Mouse (Mus musculus): ENCODE measurements around the gene Panx2. TPM values are rescaled to one million over a fixed set of nuclear protein-coding genes. Genes with fewer than 3 reads are reported as not detected.

Panx2 gene
- 0.41 and 0.54 TPM in 2 replicates for polyA plus RNA-seq (2016; fragmentation: Nextera tagmentation; extraction: Ambion mirVana)

- peak within 1 kb of the TSS; percentile 75 for H3K4me3 ChIP-seq (replicated peaks)
- peaks cover 5% of the 10 kb centered on the region for H3K4me1 ChIP-seq (replicated peaks)
- peak within 1 kb of the TSS; percentile 81 for H3K9ac ChIP-seq (replicated peaks)
- peak within 1 kb of the TSS; percentile 95 for H3K4me2 ChIP-seq
- WGBS: 1% methylated on average over 50 of the region's 57 CpGs
- H3K36me3 ChIP-seq: no peaks in the 10 kb centered on the region
- ATAC-seq (ENCODE audit: insufficient number of reproducible peaks, insufficient read depth, low FRiP score, low TSS enrichment, low read depth): no peak; the same call in 1 of the 2 replicates
- peaks cover 91% of the 10 kb centered on the region for H3K27me3 ChIP-seq
- no peak within 1 kb of the TSS for H3K27ac ChIP-seq
- H3K9me3 ChIP-seq: no peaks in the 10 kb centered on the region
These were observed at the start of gene Panx2 for GRCm38 (mm10) chr15:89059161-89059931. Gene Panx2, plus strand, starts transcription at chr15:89059734.

- H3K27ac ChIP-seq: no peak overlapping the region
- H3K4me1 ChIP-seq (replicated peaks): no peaks in the 10 kb centered on the region
- no peak overlapping the region for H3K4me3 ChIP-seq (replicated peaks)
- H3K9me3 ChIP-seq: no peaks in the 10 kb centered on the region
- H3K36me3 ChIP-seq: no peaks in the 10 kb centered on the region
- no peak overlapping the region for H3K9ac ChIP-seq (replicated peaks)
- no peak for ATAC-seq (ENCODE audit: insufficient number of reproducible peaks, insufficient read depth, low FRiP score, low TSS enrichment, low read depth)
- no peaks in the 10 kb centered on the region for H3K27me3 ChIP-seq
- H3K4me2 ChIP-seq: no peak overlapping the region
- 88% methylated on average over 3 of the region's 3 CpGs for WGBS
These were observed 42.8 kb upstream of the Panx2 start for GRCm38 (mm10) chr15:89016722-89017121.

GRCm38 (mm10) chr15:89020085-89020484, 39.4 kb upstream of the Panx2 start:
- Histone ChIP-seq H3K27me3 (no peaks in the 10 kb centered on the region), H3K9me3 (no peaks in the 10 kb centered on the region), H3K4me1 (replicated peaks) (no peaks in the 10 kb centered on the region), H3K9ac (replicated peaks) (no peak overlapping the region), H3K27ac (no peak overlapping the region), H3K4me2 (no peak overlapping the region), H3K36me3 (no peaks in the 10 kb centered on the region), H3K4me3 (replicated peaks) (no peak overlapping the region)
- 70% methylated on average over 7 of the region's 7 CpGs for WGBS
- ATAC-seq (ENCODE audit: insufficient number of reproducible peaks, insufficient read depth, low FRiP score, low TSS enrichment, low read depth): no peak

- WGBS: 86% methylated on average over 7 of the region's 7 CpGs
- Histone ChIP-seq H3K9ac (replicated peaks) (no peak overlapping the region), H3K4me2 (no peak overlapping the region), H3K36me3 (no peaks in the 10 kb centered on the region), H3K4me1 (replicated peaks) (no peaks in the 10 kb centered on the region), H3K9me3 (no peaks in the 10 kb centered on the region), H3K27me3 (no peaks in the 10 kb centered on the region), H3K27ac (no peak overlapping the region), H3K4me3 (replicated peaks) (no peak overlapping the region)
- ATAC-seq (ENCODE audit: insufficient number of reproducible peaks, insufficient read depth, low FRiP score, low TSS enrichment, low read depth): no peak
These were observed 39.0 kb upstream of the Panx2 start for GRCm38 (mm10) chr15:89020492-89020891.

- ATAC-seq (ENCODE audit: insufficient number of reproducible peaks, insufficient read depth, low FRiP score, low TSS enrichment, low read depth): no peak
- no peaks in the 10 kb centered on the region for H3K27me3 ChIP-seq
- WGBS: 72% methylated on average over 5 of the region's 5 CpGs
- H3K4me2 ChIP-seq: no peak overlapping the region
- H3K27ac ChIP-seq: no peak overlapping the region
- H3K36me3 ChIP-seq: no peaks in the 10 kb centered on the region
- H3K9me3 ChIP-seq: 0 out of 2 replicates have a peak, but pooled peaks cover 10% of the 10 kb centered on the region
- H3K9ac ChIP-seq (replicated peaks): no peak overlapping the region
- no peak overlapping the region for H3K4me3 ChIP-seq (replicated peaks)
- H3K4me1 ChIP-seq (replicated peaks): no peaks in the 10 kb centered on the region
These were observed 15.2 kb upstream of the Panx2 start for GRCm38 (mm10) chr15:89044381-89044780.

GRCm38 (mm10) chr15:89046356-89046755, 13.2 kb upstream of the Panx2 start:
- H3K4me3 ChIP-seq (replicated peaks): no peak overlapping the region
- no peaks in the 10 kb centered on the region for H3K36me3 ChIP-seq
- WGBS: 70% methylated on average over 4 of the region's 4 CpGs
- no peak overlapping the region for H3K9ac ChIP-seq (replicated peaks)
- no peak overlapping the region for H3K4me2 ChIP-seq
- H3K27me3 ChIP-seq: no peaks in the 10 kb centered on the region
- H3K9me3 ChIP-seq: 0 out of 2 replicates have a peak, but pooled peaks cover 10% of the 10 kb centered on the region
- H3K4me1 ChIP-seq (replicated peaks): no peaks in the 10 kb centered on the region
- H3K27ac ChIP-seq: no peak overlapping the region
- no peak for ATAC-seq (ENCODE audit: insufficient number of reproducible peaks, insufficient read depth, low FRiP score, low TSS enrichment, low read depth)

GRCm38 (mm10) chr15:89054666-89055065, 4.9 kb upstream of the Panx2 start:
- Histone ChIP-seq H3K36me3 (no peaks in the 10 kb centered on the region), H3K27ac (no peak overlapping the region), H3K4me2 (no peak overlapping the region), H3K4me1 (replicated peaks) (no peaks in the 10 kb centered on the region), H3K4me3 (replicated peaks) (no peak overlapping the region), H3K9me3 (no peaks in the 10 kb centered on the region), H3K9ac (replicated peaks) (no peak overlapping the region), H3K27me3 (peaks cover 49% of the 10 kb centered on the region)
- ATAC-seq (ENCODE audit: insufficient number of reproducible peaks, insufficient read depth, low FRiP score, low TSS enrichment, low read depth): no peak
- 91% methylated on average over 7 of the region's 7 CpGs for WGBS

- no peaks in the 10 kb centered on the region for H3K9me3 ChIP-seq
- ATAC-seq (ENCODE audit: insufficient number of reproducible peaks, insufficient read depth, low FRiP score, low TSS enrichment, low read depth): no peak
- WGBS: 24% methylated on average over 6 of the region's 6 CpGs
- H3K4me2 ChIP-seq: peak overlapping the region; percentile 95
- peaks cover 5% of the 10 kb centered on the region for H3K4me1 ChIP-seq (replicated peaks)
- peak overlapping the region; percentile 81 for H3K9ac ChIP-seq (replicated peaks)
- H3K27me3 ChIP-seq: peaks cover 85% of the 10 kb centered on the region
- no peak overlapping the region for H3K27ac ChIP-seq
- H3K4me3 ChIP-seq (replicated peaks): peak overlapping the region; percentile 75
- H3K36me3 ChIP-seq: no peaks in the 10 kb centered on the region
These were observed 798 bp upstream of the Panx2 start for GRCm38 (mm10) chr15:89058736-89059135.

- no peak overlapping the region for H3K27ac ChIP-seq
- WGBS: 2% methylated on average over 39 of the region's 48 CpGs
- H3K4me3 ChIP-seq (replicated peaks): peak overlapping the region; percentile 75
- H3K27me3 ChIP-seq: peaks cover 91% of the 10 kb centered on the region
- no peaks in the 10 kb centered on the region for H3K9me3 ChIP-seq
- H3K9ac ChIP-seq (replicated peaks): peak overlapping the region; percentile 81
- 0 out of 2 replicates have a peak, but pooled peaks have one; percentile 24 for ATAC-seq (ENCODE audit: insufficient number of reproducible peaks, insufficient read depth, low FRiP score, low TSS enrichment, low read depth)
- H3K4me1 ChIP-seq (replicated peaks): peaks cover 5% of the 10 kb centered on the region
- H3K4me2 ChIP-seq: peak overlapping the region; percentile 95
- no peaks in the 10 kb centered on the region for H3K36me3 ChIP-seq
These were observed 623 bp downstream of the Panx2 start for GRCm38 (mm10) chr15:89060032-89060681.

GRCm38 (mm10) chr15:89060811-89061460, 1.4 kb downstream of the Panx2 start:
- ATAC-seq (ENCODE audit: insufficient number of reproducible peaks, insufficient read depth, low FRiP score, low TSS enrichment, low read depth): 0 out of 2 replicates have a peak, but pooled peaks have one; percentile 34
- H3K4me2 ChIP-seq: peak overlapping the region; percentile 95; the same call in 1 of the 2 replicates

More at GRCm38 (mm10) chr15:89060811-89061460, 1.4 kb downstream of the Panx2 start:
- 82% methylated on average over 12 of the region's 12 CpGs for WGBS
- Histone ChIP-seq H3K4me3 (replicated peaks) (peak overlapping the region; percentile 75; the same call in 1 of the 2 replicates), H3K9me3 (no peaks in the 10 kb centered on the region), H3K27ac (no peak overlapping the region), H3K9ac (replicated peaks) (no peak overlapping the region), H3K27me3 (peaks cover 87% of the 10 kb centered on the region), H3K4me1 (replicated peaks) (peaks cover 5% of the 10 kb centered on the region), H3K36me3 (no peaks in the 10 kb centered on the region)
